Mouse (Mus musculus) heart, embryonic 16.5 days (tissue): ENCODE results near the gene Naxd. TPM values are rescaled to one million over a fixed set of nuclear protein-coding genes. Genes with fewer than 3 reads are reported as not detected.

Experiments used
- polyA plus RNA-seq: library from polyadenylated mRNA; unstranded; fragments of >200 nt; fragmentation: Nextera tagmentation; extraction: Ambion mirVana; gene quantifications from 2 replicates; pipeline ENCODE4 v1.2.1, GENCODE M21; 2015

Naxd gene
- polyA plus RNA-seq, 1 experiment from 2014 or later = 90.8 TPM

Other genes starting within 250 kb of the Naxd start
- gene Col4a2, start 184.7 kb upstream of the Naxd start, polyA plus RNA-seq = 80.1 and 105 TPM in 2 replicates
- 213 and 274 TPM in 2 replicates for gene Col4a1, start 184.7 kb upstream of the Naxd start, polyA plus RNA-seq
- 44.7 and 47.8 TPM in 2 replicates for gene Rab20, start 18.8 kb upstream of the Naxd start, polyA plus RNA-seq
- 33.2 and 36.0 TPM in 2 replicates for gene Cars2, start 53.3 kb downstream of the Naxd start, polyA plus RNA-seq
- 26.3 and 29.1 TPM in 2 replicates for gene Ing1, start 58.1 kb downstream of the Naxd start, polyA plus RNA-seq
- gene Ankrd10, start 138.3 kb downstream of the Naxd start, polyA plus RNA-seq = 71.4 and 72.3 TPM in 2 replicates
- not detected in 2 replicates for gene 1700016D06Rik, start 203.6 kb downstream of the Naxd start, polyA plus RNA-seq
- 54.1 and 59.6 TPM in 2 replicates for gene Arhgef7, start 230.2 kb downstream of the Naxd start, polyA plus RNA-seq